Mouse (Mus musculus): ENCODE data around the gene Cd6. TPM values are rescaled to one million over a fixed set of nuclear protein-coding genes. Genes with fewer than 3 reads are reported as not detected.

Cd6 gene
- polyA plus RNA-seq (2014; fragmentation: Nextera tagmentation; extraction: Ambion mirVana): not detected in 2 replicates

DNA sequence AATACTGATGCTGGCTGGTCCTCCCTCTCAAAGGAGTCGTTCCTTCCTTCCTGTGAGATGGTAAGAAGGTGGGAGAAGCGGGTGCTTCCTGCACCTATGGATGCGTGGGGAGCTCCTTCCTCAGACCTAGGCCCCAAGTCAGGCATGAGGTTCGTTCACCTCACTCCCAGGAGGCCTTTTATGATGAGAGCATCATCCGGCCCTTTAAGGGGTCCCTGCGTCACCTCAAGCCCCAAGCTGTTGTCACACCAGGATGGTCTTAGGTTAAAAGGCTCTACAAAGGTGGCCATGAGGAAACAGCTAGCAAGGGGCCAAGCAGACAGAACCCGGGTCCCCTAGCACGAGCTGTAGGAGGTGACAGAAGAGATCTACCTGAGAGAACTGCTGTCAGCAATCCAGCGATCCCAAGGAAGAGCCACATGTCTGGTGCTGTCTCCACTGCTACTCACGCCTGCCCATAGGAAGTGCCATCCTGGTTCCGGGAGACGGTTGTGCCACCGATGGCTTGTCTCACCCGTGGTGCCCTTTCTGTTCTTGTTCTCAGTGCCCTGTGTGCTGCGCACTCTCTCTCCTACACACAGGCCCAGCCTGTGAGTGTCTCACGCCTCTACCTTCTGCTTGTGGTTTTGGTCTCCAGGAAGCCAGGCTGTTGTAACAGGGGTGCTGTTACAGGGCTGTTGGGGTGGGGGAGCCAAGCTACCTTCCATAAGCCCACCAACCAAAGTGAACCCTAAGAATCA is at the start of gene Cd6:
TSS of gene Cd6 (minus strand) at position 623 of the 740 bp plus-strand sequence.
- Histone ChIP-seq H3K4me1 (ENCODE audit: control insufficient read depth, insufficient read depth, low read length) (no peaks in the 10 kb centered on the region), H3K4me2 (ENCODE audit: low read depth) (no peak within 1 kb of the TSS), H3K27ac (ENCODE audit: low read depth, low read length) (no peak within 1 kb of the TSS), H3K9me3 (ENCODE audit: control insufficient read depth, low read length) (0 out of 2 replicates have a peak, but pooled peaks cover 4% of the 10 kb centered on the region), H3K4me3 (ENCODE audit: low read depth, low read length) (no peak within 1 kb of the TSS), H3K36me3 (ENCODE audit: control insufficient read depth, insufficient read depth, low read length) (no peaks in the 10 kb centered on the region), H3K9ac (ENCODE audit: low read length) (no peak within 1 kb of the TSS), H3K27me3 (ENCODE audit: control insufficient read depth, insufficient read depth, low read length) (no peaks in the 10 kb centered on the region)
- no peak for ATAC-seq (ENCODE audit: insufficient read depth, low FRiP score, low TSS enrichment)
- DNase-seq (ENCODE audit: low spot score): no peak
- WGBS: 88% methylated on average over 16 of the region's 16 CpGs

DNA sequence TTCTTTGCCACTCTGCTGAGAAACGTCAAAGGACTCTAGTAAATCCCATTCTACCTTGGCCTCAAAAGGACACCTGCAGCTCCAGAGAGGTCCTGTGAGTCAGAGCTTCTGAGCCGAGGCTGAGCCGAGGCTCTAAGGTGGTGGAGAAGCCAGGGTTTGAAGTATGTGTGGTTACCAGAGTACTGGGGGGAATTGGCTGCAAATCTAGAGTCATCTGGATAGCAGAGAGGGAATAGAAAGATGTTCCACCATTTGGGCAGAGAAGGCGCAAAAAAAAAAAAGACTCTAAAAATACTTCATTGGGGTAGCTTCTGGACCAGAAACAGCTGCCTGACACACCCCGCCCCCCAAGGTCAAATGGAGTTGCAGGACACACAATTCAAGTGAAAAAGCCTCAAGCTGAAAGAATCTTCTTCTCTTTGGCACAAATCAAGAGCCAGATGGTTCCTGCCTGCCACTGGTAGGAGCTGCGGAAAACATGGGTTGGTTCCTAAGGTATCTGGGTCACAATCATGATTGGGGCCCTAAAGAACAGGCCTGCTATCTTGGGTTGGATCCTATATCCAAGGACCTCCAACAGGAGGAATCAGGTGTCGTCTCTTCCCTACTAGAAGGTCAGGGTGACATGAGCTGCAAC is 48.5 kb upstream of the Cd6 start:
- no peaks in the 10 kb centered on the region for H3K9me3 ChIP-seq (ENCODE audit: control insufficient read depth, low read length)
- peaks cover 8% of the 10 kb centered on the region for H3K4me1 ChIP-seq (ENCODE audit: control insufficient read depth, insufficient read depth, low read length)
- no peak overlapping the region for H3K4me3 ChIP-seq (ENCODE audit: low read depth, low read length)
- H3K4me2 ChIP-seq (ENCODE audit: low read depth): no peak overlapping the region
- 91% methylated on average over 7 of the region's 7 CpGs for WGBS
- no peaks in the 10 kb centered on the region for H3K27me3 ChIP-seq (ENCODE audit: control insufficient read depth, insufficient read depth, low read length)
- no peak overlapping the region for H3K9ac ChIP-seq (ENCODE audit: low read length)
- peaks cover 6% of the 10 kb centered on the region for H3K36me3 ChIP-seq (ENCODE audit: control insufficient read depth, insufficient read depth, low read length)
- DNase-seq (ENCODE audit: low spot score) (no peak), ATAC-seq (ENCODE audit: insufficient read depth, low FRiP score, low TSS enrichment) (no peak)
- no peak overlapping the region for H3K27ac ChIP-seq (ENCODE audit: low read depth, low read length)

DNA sequence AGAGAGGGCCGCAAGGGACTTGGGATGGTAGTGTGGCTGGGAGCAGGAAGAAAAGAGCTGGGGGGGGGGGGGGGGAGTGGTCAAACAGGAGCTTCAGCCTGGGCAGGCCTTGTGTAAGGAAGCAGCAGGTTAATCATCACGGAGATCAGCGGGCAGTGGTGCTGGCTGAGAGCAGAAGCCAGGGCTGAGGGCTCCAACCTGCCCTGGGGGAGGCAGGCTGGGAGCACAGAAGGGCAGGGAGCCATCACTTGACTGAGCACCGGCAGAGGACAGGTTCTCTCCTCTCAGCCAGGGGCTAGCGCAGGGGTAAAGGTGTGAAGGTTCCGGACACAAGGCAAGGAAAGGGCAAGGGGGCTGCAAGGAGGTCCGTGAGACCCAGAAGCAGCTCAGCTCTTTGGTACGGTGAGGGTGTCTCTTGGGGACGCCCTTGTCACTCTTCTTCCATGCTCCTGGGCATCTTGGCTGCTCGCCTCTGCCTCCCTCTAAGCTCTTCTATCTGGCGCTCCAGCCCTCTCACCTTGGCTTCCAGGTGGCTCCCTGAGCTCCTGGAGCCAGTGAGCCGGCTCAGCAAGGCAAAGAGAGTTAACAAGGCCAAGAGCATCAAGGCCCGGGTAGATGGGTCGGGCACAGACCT is 41.6 kb upstream of the Cd6 start:
- peaks cover 18% of the 10 kb centered on the region for H3K36me3 ChIP-seq (ENCODE audit: control insufficient read depth, insufficient read depth, low read length)
- DNase-seq (ENCODE audit: low spot score) (no peak), ATAC-seq (ENCODE audit: insufficient read depth, low FRiP score, low TSS enrichment) (no peak)
- no peaks in the 10 kb centered on the region for H3K9me3 ChIP-seq (ENCODE audit: control insufficient read depth, low read length)
- no peak overlapping the region for H3K9ac ChIP-seq (ENCODE audit: low read length)
- no peak overlapping the region for H3K4me3 ChIP-seq (ENCODE audit: low read depth, low read length)
- H3K27me3 ChIP-seq (ENCODE audit: control insufficient read depth, insufficient read depth, low read length): no peaks in the 10 kb centered on the region
- WGBS: 84% methylated on average over 13 of the region's 14 CpGs
- H3K27ac ChIP-seq (ENCODE audit: low read depth, low read length): no peak overlapping the region
- peaks cover 9% of the 10 kb centered on the region for H3K4me1 ChIP-seq (ENCODE audit: control insufficient read depth, insufficient read depth, low read length)
- H3K4me2 ChIP-seq (ENCODE audit: low read depth): no peak overlapping the region

DNA sequence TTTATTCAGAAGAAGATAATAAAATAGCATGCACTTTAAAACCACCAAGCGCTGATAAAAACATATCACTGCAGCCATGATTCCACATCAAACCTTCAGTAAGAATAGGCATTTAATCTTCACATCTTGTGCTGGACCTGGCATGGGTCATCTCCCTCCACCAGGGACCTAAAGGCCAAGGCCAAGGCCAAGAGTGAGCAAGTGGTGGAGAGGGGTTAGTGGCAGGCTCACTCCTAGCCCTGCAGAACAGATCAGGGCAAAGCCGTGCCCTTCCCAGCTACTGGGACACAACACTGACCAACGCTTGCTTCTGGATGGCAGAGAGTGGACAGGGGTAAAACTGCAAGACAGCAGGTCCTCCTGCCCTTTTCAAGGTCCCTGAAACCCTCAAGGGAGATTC is 40.8 kb upstream of the Cd6 start:
- Histone ChIP-seq H3K4me3 (ENCODE audit: low read depth, low read length) (no peak overlapping the region), H3K4me2 (ENCODE audit: low read depth) (no peak overlapping the region), H3K36me3 (ENCODE audit: control insufficient read depth, insufficient read depth, low read length) (peaks cover 22% of the 10 kb centered on the region), H3K4me1 (ENCODE audit: control insufficient read depth, insufficient read depth, low read length) (peaks cover 9% of the 10 kb centered on the region), H3K9ac (ENCODE audit: low read length) (no peak overlapping the region), H3K27me3 (ENCODE audit: control insufficient read depth, insufficient read depth, low read length) (no peaks in the 10 kb centered on the region), H3K9me3 (ENCODE audit: control insufficient read depth, low read length) (no peaks in the 10 kb centered on the region), H3K27ac (ENCODE audit: low read depth, low read length) (no peak overlapping the region)
- no peak for ATAC-seq (ENCODE audit: insufficient read depth, low FRiP score, low TSS enrichment)
- no peak for DNase-seq (ENCODE audit: low spot score)
- WGBS: 88% methylated on average over 3 of the region's 3 CpGs

DNA sequence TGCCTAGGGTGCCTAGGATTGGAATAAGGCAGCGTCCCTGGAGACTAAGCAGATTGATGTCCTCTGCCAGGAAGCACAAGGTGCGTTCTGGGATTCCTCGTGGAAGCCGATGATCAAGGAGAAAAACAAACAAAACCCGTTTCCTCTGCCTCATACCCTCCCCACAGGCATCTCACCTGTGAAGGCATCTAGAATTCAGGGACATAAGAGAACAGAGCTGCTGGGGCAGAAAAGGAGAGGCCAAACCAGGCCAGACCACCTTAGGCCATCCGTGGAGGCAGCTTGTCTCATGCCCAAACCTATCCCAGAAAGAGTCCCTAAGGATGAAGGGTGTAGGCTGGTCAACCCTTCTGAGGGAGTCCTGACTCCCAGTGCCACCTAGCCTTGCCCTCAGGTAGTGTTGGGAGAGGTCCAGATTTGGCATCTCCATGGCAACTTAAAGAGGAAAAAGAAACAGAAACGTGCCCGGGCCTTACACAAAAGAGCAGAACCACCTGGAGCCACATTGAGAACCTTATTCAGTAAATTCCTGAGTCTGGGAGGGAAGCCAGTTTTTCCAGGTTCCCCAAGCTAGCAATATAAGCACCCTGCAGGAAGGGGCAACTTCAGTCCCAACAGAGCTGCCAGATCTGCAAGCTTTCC is 40.1 kb upstream of the Cd6 start, which contains the start of gene Tmem132a:
TSS of gene Tmem132a (minus strand) at position 55 of the 642 bp plus-strand sequence.
- H3K36me3 ChIP-seq (ENCODE audit: control insufficient read depth, insufficient read depth, low read length): peaks cover 28% of the 10 kb centered on the region
- peak within 1 kb of the TSS; percentile 85 for H3K4me3 ChIP-seq (ENCODE audit: low read depth, low read length)
- peak within 1 kb of the TSS; percentile 95 for H3K9ac ChIP-seq (ENCODE audit: low read length)
- H3K4me1 ChIP-seq (ENCODE audit: control insufficient read depth, insufficient read depth, low read length): peaks cover 9% of the 10 kb centered on the region
- H3K4me2 ChIP-seq (ENCODE audit: low read depth): peak within 1 kb of the TSS; percentile 91
- no peaks in the 10 kb centered on the region for H3K27me3 ChIP-seq (ENCODE audit: control insufficient read depth, insufficient read depth, low read length)
- ATAC-seq (ENCODE audit: insufficient read depth, low FRiP score, low TSS enrichment): peak; percentile 24
- peak within 1 kb of the TSS; percentile 89 for H3K27ac ChIP-seq (ENCODE audit: low read depth, low read length)
- no peaks in the 10 kb centered on the region for H3K9me3 ChIP-seq (ENCODE audit: control insufficient read depth, low read length)
- no peak for DNase-seq (ENCODE audit: low spot score)
- 3% methylated on average over 8 of the region's 8 CpGs for WGBS

DNA sequence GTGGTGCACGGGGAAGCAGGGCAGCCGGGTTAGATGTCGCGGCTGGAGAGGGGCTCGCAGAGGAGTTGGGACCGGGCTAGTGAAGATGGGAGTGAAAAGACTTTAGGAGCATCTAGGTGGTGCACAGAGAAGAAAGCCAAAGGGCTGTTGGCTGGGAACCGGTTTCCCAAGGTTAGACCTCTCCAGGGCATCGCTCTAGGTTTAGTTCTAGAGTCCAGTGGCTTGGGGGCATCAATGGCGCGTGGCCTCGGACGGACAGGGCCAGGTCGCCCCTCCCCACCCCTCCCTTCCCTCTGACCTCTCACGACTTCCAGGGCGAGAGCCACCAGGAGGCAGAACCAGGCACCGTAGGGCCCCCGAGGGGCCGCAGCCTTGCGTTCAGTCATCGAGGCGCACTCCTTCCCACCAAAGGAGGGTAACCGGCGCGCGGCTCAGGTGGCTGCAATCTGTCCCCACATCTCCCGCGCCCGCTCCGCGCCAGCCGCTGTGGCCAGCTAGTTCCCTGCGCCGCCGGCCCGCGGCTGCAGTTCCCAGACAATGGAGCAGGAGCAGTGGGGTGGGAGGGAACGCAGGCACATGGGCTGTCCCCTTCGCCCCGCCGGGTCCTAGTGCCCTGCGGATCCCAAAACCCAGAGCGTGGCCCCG is 39.5 kb upstream of the Cd6 start:
- Histone ChIP-seq H3K36me3 (ENCODE audit: control insufficient read depth, insufficient read depth, low read length) (peaks cover 34% of the 10 kb centered on the region), H3K4me1 (ENCODE audit: control insufficient read depth, insufficient read depth, low read length) (peaks cover 9% of the 10 kb centered on the region), H3K4me2 (ENCODE audit: low read depth) (peak overlapping the region; percentile 91), H3K27ac (ENCODE audit: low read depth, low read length) (peak overlapping the region; percentile 89), H3K9ac (ENCODE audit: low read length) (peak overlapping the region; percentile 95), H3K4me3 (ENCODE audit: low read depth, low read length) (peak overlapping the region; percentile 85), H3K9me3 (ENCODE audit: control insufficient read depth, low read length) (no peaks in the 10 kb centered on the region), H3K27me3 (ENCODE audit: control insufficient read depth, insufficient read depth, low read length) (no peaks in the 10 kb centered on the region)
- ATAC-seq (ENCODE audit: insufficient read depth, low FRiP score, low TSS enrichment) (peak; percentile 96), DNase-seq (ENCODE audit: low spot score) (peak; percentile 88)
- WGBS: under 1% methylated on average over 34 of the region's 43 CpGs

DNA sequence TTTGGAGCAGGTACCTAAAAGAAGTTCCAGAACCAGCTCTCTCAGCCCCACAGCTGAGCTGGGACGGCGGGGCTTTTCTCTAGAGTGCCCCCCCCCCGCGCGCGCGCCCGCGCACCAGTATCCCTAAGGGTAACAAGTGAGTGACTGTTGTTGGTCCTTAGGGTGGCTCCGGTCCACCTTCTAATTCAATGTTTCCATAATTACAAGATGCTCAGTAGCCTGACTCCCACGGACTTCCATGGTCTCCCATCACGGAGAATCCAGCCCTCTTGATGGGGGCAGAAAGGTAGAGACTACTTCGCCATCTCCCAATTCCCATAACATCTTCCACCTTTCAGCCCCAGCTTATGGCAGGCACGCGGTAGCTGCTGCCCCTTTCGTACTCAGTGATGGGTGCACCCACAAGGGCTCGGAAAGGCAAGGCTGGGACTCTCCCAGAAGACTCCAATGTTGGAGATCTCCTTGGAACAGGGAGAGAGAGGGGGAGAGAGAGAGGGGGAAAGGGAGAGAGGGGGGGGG is 38.8 kb upstream of the Cd6 start:
- H3K4me1 ChIP-seq (ENCODE audit: control insufficient read depth, insufficient read depth, low read length): peaks cover 9% of the 10 kb centered on the region
- no peaks in the 10 kb centered on the region for H3K27me3 ChIP-seq (ENCODE audit: control insufficient read depth, insufficient read depth, low read length)
- peak overlapping the region; percentile 91 for H3K4me2 ChIP-seq (ENCODE audit: low read depth)
- DNase-seq (ENCODE audit: low spot score): no peak
- peak; percentile 20; the same call in 1 of the 2 replicates for ATAC-seq (ENCODE audit: insufficient read depth, low FRiP score, low TSS enrichment)
- H3K36me3 ChIP-seq (ENCODE audit: control insufficient read depth, insufficient read depth, low read length): peaks cover 37% of the 10 kb centered on the region
- 0% methylated on average over 17 of the region's 17 CpGs for WGBS
- H3K4me3 ChIP-seq (ENCODE audit: low read depth, low read length): peak overlapping the region; percentile 85
- H3K27ac ChIP-seq (ENCODE audit: low read depth, low read length): peak overlapping the region; percentile 89; the same call in 1 of the 2 replicates
- H3K9ac ChIP-seq (ENCODE audit: low read length): peak overlapping the region; percentile 95
- no peaks in the 10 kb centered on the region for H3K9me3 ChIP-seq (ENCODE audit: control insufficient read depth, low read length)

Data from neural tube, embryonic 11.5 days (tissue).